Mouse (Mus musculus) v-Abl transformed pro-B cells (cell line): Measurements from ENCODE around the gene Egf.

Experiments used
- in situ Hi-C, 2 experiments: fragments of 400-800 bp; cut with MboI; formaldehyde crosslinking; loops; one replicate each; pipeline ENCODE4 v1.15.1; 2025; ENCODE audit not compliant: unreplicated experiment in 2 of 2

Gene Egf

GRCm38 (mm10) chr3:129657222-129657621 is 97.9 kb downstream of the Egf start:
- in situ Hi-C loops: no loop called here

DNA sequence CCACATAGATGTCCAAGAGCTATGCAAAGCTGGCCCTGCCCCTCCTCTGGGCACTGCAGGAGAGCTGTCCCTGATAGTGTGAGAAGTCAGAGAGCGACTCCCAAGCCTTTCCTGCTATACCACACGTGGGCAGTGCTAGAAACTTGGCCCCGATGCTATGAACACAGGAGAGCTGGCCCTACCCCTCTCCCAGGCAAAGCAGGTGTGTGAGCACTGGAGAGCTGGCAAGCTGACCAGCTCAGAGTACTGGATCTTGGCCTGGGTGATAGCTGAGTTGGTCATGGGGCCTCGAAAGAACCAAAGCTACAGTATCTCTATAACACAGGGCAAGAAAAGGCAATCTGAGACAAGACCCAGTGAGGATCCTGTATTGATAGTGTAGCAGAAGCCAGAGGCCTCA is 98.6 kb downstream of the Egf start:
- in situ Hi-C loops: no loop called here

DNA sequence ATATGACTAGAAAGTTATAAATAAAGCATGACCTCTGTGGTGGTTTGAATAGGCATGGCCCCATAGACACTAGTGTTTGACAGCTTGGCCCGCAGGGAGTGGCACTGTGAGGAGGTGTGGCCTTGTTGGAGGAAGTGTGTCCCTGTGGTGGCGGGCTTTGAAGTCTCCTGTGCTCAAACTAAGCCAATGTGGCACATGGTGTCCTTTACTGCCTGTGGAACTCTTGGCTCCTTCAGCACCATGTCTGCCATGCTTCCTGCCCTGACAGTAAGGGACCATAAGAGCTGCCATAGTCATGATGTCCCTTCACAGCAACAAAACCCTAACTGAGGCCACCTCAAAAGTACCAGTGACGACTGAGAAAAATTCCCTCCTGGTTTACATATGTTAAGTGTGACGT is 102.6 kb downstream of the Egf start:
- in situ Hi-C loops: no loop called here

DNA sequence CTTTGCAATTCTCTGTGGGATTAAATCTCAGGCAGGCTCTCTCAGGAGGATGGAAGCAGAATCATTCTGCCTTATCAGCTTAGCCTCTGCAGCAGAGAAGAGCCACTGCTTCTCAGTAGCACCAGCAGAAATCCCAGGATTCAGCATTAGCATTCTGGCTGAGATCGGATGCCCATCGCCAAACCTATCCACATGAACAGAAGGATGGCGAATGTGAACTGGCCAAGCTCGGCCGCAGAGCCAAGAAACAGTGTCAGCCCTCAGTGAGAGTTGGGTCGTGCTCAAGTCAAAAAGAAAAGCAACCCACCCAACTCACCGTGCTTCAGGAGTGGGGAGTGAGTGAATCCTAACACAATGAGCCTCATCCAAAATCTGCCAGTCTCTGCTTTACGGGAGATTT is 103.4 kb downstream of the Egf start:
- in situ Hi-C loops: no loop called here

- in situ Hi-C loops: no loop called here
Observed at GRCm38 (mm10) chr3:129650931-129651330, 104.2 kb downstream of the Egf start.

- in situ Hi-C loops: no loop called here
Observed at GRCm38 (mm10) chr3:129650293-129650612, 104.9 kb downstream of the Egf start.

- in situ Hi-C loops: no loop called here
Observed at GRCm38 (mm10) chr3:129649586-129650292, 105.4 kb downstream of the Egf start.

DNA sequence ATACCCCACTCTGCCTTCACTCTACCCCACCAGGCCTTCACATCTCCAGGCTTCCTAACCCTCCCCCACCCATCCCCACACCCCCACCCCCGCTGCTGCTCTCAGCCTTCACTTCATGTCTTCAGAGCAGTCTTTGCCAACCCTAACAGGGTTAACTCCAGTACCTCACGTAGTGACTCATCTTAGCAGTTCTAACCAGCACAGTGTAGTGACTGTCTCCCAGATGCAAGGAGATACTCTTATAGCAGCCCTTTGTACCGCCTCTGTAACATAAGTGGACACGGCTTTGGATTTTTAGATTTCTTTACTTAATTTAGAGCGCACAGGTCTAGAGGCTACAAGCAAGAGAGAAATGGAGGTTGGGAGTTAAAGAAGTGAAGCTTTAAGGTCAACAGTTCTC is 106.5 kb downstream of the Egf start:
- in situ Hi-C loops: no loop called here

DNA sequence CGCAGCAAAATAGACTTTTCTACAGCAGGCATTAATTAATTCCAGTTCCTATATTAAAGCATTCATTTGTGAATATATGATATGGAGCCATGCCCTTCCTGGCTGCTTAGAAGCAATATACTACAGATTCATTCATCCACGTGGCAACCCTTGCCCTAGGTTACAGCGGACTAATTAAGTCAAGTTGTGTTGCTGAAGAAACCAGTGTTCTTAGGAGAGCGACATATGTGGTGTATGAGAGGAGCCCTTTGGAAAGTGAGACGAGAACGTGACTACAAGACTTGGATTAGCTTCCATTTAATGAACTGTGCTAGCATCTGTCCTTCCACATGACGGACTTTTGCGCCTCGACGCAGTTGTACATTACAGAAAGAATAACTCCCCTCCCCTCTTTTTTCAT is 107.8 kb downstream of the Egf start:
- in situ Hi-C loops: no loop called here

GRCm38 (mm10) chr3:129646781-129647180 is 108.3 kb downstream of the Egf start:
- in situ Hi-C loops: no loop called here

DNA sequence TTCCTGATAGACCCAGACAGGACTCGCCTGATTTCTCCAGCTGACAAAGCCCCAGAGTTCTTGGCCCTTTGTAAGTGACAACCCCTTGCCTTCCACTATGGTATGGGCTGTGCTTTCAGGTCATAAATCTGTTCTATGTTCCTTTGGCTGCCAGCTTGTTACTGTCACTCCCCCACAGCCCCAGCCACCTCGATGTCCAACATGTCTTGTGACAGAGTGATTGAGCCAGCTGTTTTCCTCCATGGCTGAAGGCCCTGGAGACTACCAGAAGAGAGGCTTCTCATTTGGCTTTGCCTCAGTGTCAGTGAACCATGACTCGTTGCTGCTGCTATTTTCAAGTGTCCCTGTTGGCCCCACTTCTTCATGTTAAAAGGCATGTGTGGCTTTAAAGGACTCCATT is 109.7 kb downstream of the Egf start:
- in situ Hi-C loops: no loop called here

DNA sequence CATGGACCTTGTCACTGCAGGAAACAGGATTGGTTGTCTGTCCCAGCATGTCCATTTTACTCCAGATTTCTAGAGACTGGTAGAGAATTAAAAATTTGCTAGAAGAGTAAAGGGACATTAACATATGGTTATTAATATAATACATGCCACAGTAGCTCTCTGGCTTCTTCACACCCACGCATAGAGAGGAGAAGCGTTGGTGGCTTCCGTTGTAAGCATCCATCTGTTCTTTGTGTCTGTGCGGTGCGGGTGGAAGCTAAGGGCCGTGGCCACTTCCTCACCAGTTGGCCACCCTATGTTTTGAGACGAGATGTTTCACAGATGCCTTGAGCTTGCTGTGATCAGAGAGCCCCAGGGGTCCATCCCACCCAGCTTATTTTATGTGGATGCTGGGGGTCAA is 113.5 kb downstream of the Egf start:
- in situ Hi-C loops: loop anchor here in 1 of 2 experiments (5.0 kb wide), 1 partner anchor 36 kb away; no protein-coding TSS in a partner anchor

GRCm38 (mm10) chr3:129640211-129641000 is 114.7 kb downstream of the Egf start:
- in situ Hi-C loops: loop anchor here in 1 of 2 experiments (5.0 kb wide), 1 partner anchor 37 kb away; no protein-coding TSS in a partner anchor

DNA sequence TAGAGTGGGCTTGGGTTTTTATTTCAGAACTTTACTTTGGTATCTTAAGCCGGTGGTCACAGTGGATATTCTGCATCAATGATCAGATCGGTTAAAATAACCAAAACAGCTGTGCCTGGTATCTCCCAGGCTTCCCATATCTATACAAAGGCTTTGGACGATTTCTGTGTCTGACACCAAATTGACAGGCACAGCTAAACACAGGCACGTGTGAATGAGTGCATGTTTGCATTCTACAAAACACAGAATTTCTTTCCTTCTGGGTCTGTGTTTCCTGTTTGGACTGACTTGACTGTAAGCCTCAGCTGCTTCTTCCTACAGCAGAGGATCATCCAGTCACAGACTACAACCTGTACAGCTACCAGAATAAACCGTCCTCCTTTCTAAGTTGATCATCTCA is 115.4 kb downstream of the Egf start:
- in situ Hi-C loops: loop anchor here in 1 of 2 experiments (5.0 kb wide), 1 partner anchor 38 kb away; no protein-coding TSS in a partner anchor

GRCm38 (mm10) chr3:129637446-129637845 is 117.7 kb downstream of the Egf start:
- in situ Hi-C loops: no loop called here

GRCm38 (mm10) chr3:129634260-129634901 is 120.7 kb downstream of the Egf start:
- in situ Hi-C loops: loop anchor here (5.0 kb wide), 1 partner anchor 207 kb away; no protein-coding TSS in a partner anchor

DNA sequence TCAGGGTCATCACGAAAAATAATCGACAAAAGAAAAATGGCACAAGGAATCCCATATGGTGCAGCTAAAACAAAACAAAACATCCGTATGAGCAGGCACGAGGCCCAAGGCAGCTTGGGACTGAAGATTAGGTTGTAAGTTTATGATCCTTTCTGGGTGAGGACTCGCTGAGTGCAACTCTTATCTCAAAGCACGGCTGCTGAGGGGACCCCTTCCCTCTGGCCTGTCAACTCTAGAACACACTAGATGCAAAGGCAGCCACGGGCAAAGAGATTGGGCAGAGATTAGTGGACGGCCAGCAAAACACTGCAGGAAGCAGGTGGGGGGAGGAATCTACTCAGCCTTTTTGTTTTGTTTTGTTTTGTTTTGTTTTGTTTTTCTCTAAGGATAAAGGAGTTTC is 121.6 kb downstream of the Egf start:
- in situ Hi-C loops: loop anchor here (5.0 kb wide), 1 partner anchor 206 kb away; no protein-coding TSS in a partner anchor

GRCm38 (mm10) chr3:129631857-129632256 is 123.3 kb downstream of the Egf start:
- in situ Hi-C loops: loop anchor here (5.0 kb wide), 1 partner anchor 205 kb away; no protein-coding TSS in a partner anchor

- in situ Hi-C loops: loop anchor here (5.0 kb wide), 1 partner anchor 204 kb away; no protein-coding TSS in a partner anchor
Observed at GRCm38 (mm10) chr3:129631018-129631417, 124.1 kb downstream of the Egf start.
